Mouse (Mus musculus) left cerebral cortex, postnatal 10 days (tissue): ENCODE results near the gene Ndufa12. TPM values are rescaled to one million over a fixed set of nuclear protein-coding genes. Genes with fewer than 3 reads are reported as not detected.

ENCODE experiments used
- total RNA-seq, 2 experiments: library from RNA; stranded (reverse); gene quantifications; 2 replicates each; pipeline ENCODE4 v1.2.3; 2021

Ndufa12 gene
- total RNA-seq, 2 experiments from 2014 or later, result 212 to 228 TPM

Other genes starting within 250 kb of the Ndufa12 start
- 100 to 1,000 TPM; 107 to 110 TPM for gene Vezt, start 162.9 kb upstream of the Ndufa12 start, total RNA-seq
- 1 to 10 TPM; 5.7 to 6.4 TPM for gene Fgd6, start 162.7 kb upstream of the Ndufa12 start, total RNA-seq
- gene Nr2c1, start 50.7 kb upstream of the Ndufa12 start, total RNA-seq, result 1 to 10 TPM; 7.8 to 8.1 TPM
- gene Gm4792, start 100.0 kb downstream of the Ndufa12 start, total RNA-seq, result not detected
- gene Tmcc3, start 113.2 kb downstream of the Ndufa12 start, total RNA-seq, result 10 to 100 TPM; 16.0 to 16.7 TPM